Mouse (Mus musculus): ENCODE results near the gene Stk39.

The Stk39 gene

GRCm38 (mm10) chr2:68345269-68345668 lies 126.8 kb downstream of the Stk39 start:
- no peak for DNase-seq (ENCODE audit: low spot score in 2 of 2)

DNA sequence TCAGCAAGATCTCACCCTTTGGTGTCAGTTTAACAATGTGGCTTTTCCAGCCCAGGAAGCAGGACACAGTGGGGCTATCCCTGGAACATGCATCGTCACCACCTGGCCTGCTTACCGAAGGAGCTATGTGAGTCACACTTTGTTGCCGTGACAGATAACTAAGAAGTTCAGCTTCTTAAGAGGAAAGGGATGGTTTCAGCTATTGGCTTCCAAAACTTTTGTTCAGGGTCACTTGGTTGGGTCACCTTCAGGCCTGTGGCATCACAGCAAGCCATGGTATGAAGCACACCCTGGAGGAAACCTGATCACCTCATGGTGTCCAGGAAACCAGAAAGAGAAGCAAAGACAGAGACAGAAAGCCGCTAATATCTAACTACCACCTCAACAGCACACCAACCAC lies 128.3 kb downstream of the Stk39 start:
- DNase-seq (ENCODE audit: low spot score in 2 of 2): no peak

DNA sequence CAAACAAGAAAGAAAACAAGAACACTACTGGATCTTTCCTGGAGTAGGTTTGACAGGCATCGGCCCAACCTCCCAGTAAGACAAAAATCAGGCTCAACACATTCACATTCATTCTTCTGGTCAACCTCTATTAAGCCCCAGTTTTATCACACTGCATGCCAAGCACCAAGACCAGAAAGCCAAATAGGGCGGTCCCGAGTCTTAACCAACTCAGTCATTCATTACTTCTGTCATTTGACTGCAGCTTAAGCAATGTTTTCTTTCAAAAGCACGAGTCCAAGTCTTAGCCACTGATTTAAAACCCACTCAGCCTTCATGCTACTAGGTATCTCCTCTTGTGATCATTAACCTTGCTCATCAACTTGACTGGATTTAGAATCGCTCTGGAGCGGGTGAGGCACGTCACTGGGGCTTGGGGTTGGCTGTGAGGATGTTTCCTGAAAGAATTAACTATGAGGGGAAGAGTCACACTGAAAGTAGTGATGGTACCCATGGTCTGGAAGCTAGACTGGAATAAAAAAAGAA lies 129.9 kb downstream of the Stk39 start:
- no peak for DNase-seq (ENCODE audit: low spot score in 2 of 2)

DNA sequence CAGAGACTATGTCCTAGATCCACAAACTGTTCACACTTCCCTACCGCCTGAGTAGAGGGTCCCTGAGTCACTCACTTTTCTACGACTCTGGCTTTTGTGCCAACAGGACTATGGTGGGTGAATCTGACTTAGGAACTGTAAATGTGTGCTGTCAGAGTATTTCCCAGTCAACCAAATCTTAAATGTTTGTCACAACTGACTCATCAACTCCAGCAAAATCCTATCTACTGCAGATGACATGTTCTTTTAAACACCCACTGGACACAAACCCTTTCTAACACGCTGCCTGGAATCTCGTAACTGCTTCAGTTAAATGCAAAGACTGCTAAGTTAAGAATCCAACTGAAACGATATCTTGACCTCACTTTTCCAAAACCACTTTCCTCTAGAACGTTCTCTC lies 135.2 kb downstream of the Stk39 start:
- no peak for DNase-seq (ENCODE audit: low spot score in 2 of 2)

DNA sequence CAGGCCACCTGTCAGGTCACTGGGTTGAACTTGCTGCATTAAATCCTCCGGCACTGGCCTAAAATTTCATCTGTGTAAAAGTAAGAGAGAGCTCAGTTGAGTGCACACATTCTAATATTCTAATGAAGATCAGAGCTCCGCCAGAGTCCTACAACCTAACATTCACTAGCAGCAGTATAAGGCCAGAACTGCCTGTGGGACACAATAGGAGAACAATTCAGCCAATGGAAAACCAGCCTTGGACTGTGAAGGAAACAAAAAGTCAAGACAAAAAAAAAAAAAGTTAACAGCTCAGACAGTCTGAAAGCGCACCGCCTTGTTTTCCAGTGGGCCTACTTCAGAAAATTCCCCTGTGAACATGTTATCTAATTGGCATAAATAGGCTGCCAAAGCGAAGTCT lies 137.1 kb downstream of the Stk39 start:
- DNase-seq (ENCODE audit: low spot score in 2 of 2): no peak

DNA sequence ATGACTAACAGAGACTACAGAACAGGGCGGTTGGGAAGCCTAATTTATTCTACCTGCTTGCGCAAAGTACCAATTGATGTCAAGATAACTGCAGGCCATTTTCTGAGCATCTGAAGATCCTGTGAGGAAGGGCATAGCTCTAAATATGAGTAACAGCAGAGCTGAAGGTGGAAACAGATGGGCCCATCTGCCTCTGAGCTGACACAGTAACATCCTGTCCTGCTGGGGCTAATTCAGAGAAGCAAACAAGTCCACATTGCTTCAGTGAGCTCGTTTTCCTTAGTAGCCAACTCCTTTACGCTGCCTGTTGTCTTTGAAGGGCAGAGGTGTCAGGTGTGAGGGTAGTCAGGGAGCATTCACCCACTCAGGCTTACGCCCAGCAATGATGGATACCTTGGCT lies 146.8 kb downstream of the Stk39 start:
- peak in 1 of 2 experiments; percentile 44 for DNase-seq (ENCODE audit: low spot score in 2 of 2)

GRCm38 (mm10) chr2:68321230-68321629 lies 150.8 kb downstream of the Stk39 start:
- no peak for DNase-seq (ENCODE audit: low spot score in 2 of 2)

DNA sequence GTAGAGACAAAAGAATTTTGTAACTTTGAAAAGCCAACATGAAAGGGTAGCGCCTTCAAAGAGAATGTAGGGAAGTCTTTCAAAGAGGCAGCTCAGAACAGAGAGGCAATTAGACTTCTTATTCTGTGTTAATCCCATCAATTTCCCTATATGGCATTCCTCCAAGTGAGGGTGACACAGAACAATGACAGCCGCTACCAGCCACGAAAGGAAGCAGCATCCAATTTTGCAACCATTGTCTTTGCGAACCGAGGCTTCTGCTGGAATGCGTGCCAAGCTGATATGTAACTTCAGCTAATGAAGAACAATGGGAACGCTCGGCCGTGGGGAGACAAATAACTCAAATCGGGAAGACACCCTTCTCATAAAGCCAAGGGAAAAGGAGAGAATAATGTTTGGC lies 151.4 kb downstream of the Stk39 start:
- no peak for DNase-seq (ENCODE audit: low spot score in 2 of 2)

DNA sequence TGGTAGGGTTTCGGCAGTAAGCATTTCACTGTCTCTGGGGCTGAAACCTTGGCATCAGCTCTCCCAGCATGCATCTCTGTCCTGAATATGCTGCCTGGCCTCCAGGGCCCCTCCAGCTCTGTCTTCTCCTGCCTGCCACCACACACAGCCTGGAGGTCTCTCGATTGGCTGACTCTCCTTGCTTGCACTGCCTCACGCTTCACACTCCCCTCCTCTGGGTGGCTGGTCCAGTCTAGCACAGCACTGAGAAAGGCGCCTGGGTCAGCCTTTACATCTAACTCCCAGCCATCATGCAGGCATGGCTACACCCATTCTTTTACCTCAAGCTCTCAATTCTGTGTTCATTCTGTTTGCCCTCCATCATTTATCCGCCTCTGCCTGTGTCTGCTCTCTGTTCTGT lies 153.6 kb downstream of the Stk39 start:
- no peak for DNase-seq (ENCODE audit: low spot score in 2 of 2)

DNA sequence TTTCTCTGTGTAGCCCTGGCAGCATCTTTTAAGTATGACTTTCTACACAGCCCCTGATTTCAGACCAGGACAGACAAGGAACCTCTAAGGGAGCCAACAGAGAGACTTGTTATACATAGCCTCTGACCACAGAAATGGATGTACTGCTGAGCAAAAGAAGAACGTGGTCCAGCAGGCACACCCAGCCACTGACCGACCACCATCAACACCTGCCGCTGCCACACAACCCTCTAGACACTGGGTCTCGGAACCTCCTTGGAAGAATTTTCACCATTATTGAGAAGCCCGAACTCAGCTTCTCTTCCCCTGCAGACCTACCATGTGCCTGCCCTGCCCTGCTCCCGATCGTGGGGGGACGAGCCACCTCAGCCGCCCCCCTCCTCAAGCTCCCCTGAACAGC lies 154.2 kb downstream of the Stk39 start:
- no peak for DNase-seq (ENCODE audit: low spot score in 2 of 2)

GRCm38 (mm10) chr2:68317452-68317851 lies 154.6 kb downstream of the Stk39 start:
- DNase-seq (ENCODE audit: low spot score in 2 of 2): no peak

GRCm38 (mm10) chr2:68315258-68315657 lies 156.8 kb downstream of the Stk39 start:
- DNase-seq (ENCODE audit: low spot score in 2 of 2): no peak

DNA sequence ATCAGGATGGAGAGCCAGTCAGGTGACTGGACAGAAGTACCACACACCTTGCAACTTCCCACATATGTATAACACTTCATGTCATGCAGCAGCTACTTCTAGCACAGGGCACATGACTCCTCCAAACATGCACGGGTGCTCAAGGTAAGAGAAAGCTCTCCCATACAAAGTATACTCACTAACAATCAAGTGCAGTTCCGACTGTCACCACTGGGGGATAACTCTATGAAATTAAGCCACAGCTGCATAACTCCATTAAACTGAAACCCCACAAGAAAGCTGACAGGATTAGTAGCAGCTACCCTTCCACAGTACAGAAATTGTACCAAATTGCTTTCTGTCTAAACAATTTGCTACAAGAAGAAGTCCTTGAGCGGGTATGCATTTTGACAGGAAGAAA lies 161.9 kb downstream of the Stk39 start:
- peak in 1 of 2 experiments; percentile 43 for DNase-seq (ENCODE audit: low spot score in 2 of 2)

GRCm38 (mm10) chr2:68306519-68306918 lies 165.5 kb downstream of the Stk39 start:
- DNase-seq (ENCODE audit: low spot score in 2 of 2): no peak

DNA sequence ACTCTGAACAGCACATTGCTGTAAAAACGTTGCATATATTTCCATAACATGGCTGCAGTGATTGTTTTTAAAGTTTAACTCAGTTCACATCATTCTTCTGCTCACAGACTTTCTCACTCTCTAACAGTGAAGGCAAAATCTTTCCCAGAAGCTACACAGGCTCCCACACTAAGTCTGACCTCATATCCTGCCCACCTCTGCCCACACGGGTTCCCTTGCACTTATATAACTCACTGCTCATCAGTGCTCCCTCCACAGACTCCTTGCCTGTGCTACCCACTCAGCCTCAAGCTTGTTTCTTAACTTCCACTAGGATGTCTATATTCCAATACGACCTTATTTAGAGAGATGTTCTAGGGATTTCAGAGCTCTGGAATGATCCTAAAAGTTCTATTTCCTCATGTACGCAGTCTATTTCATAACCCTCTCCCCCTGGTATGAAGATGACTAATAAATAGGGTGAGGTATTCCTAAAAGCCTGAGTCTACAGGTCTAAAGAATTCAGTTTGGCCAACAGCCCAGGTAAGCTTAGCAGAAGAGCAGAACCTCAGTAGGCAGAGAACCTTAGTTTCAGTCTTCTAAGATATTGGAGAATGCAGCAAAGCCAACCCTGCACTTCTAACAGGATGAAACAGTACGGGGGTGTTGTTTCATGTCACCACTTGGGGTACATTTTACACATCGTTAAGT lies 167.2 kb downstream of the Stk39 start:
- DNase-seq (ENCODE audit: low spot score in 2 of 2): peak; percentile 66 to 67

DNA sequence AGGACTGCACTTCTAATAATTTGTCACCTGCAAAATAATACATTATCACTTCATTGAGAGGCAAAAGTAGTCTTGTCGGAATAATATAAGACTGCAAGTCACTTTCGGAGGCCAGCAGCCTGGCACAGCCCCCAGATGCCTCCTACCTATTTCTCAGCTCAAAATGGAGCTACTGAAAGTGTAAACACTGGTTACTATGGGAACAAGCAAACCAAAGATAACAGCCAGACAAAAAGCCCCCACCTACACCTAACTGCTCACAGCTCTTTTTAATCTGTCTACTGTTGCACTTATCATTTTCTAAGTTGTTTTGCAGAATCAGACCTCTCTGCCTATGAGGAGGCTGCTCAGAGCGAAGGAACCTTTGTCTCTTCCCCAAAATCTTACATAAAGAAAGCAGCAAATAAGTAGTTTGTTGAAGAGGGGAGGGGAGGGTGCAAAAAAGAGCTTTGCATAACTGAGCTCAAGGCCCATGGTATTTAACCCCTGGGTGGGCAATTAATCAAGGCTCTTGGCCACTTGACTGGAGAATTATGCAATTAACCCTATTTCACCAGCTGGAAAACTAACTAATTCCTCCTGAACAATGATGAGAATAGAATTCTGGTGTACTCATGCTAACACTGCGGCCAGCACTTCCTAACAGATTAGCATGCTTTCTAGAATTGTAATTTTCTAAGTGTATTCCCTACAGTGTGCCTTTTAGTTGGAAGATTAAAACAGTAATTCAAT lies 170.1 kb downstream of the Stk39 start:
- DNase-seq (ENCODE audit: low spot score in 2 of 2): peak; percentile 72 to 83

DNA sequence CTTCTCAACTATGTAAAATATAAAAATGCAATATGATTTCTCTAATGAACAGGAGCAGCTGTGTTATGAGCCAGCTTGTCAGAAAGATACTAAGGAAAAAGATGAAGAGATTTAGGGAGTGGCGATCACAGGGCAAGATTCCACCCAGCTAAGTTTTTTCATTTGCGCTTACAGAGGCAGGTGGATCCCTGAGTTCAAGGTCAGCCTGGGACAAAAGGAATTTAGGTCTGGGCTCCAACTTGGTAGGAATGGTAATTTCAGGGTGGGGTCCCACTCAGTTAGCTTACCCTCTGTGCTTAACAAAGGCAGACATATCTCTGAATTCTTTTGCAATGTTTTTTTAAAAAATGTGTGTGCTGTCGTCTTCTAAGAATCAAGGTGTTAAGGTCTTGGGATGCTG lies 173.7 kb downstream of the Stk39 start:
- DNase-seq (ENCODE audit: low spot score in 2 of 2): no peak

- no peak for DNase-seq (ENCODE audit: low spot score in 2 of 2)
Measured at GRCm38 (mm10) chr2:68297955-68298354, 174.1 kb downstream of the Stk39 start.

DNA sequence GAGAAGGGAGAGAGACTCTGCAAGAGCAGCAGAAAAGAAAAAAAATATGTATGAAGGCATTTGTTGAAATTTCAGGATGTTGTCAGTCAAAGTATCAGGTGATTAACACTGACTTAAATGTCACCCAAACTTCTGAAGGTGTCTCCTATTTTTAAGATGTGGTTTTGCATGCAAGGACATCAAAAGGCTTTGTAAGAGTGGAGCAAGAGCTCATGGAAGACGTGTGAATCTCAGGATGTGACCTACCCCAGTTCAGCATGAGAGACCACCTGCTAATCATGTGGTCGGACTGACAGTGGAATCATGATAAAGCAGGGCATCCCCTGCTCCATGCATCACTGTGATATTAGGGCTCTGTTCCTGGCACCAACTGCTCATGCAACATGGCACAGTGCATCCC lies 175.3 kb downstream of the Stk39 start:
- DNase-seq (ENCODE audit: low spot score in 2 of 2): no peak

- DNase-seq (ENCODE audit: low spot score in 2 of 2): no peak
Measured at GRCm38 (mm10) chr2:68292539-68293320, 179.3 kb downstream of the Stk39 start.

DNA sequence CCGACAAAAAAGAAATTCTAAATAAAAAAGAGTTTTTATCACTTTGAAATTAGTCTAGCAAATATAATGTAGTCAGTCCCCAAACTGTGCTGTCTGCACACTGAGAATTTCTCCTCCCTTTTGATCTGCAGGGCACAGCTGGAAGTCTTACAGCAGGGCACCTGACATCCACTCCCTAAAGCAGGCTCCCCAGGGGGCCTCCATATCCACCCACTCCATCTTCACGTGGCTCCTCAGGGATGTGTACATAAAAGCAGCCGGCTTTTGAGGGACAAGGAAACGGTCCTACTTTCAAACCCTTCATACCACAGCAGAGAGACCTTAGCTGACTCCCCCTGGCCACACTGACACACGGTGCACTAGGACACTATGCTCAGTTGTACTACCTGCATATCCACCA lies 180.2 kb downstream of the Stk39 start:
- no peak for DNase-seq (ENCODE audit: low spot score in 2 of 2)

- DNase-seq (ENCODE audit: low spot score in 2 of 2): no peak
Measured at GRCm38 (mm10) chr2:68289961-68290360, 182.1 kb downstream of the Stk39 start.

Data from right cerebral cortex, adult 2 months (tissue).